Mouse (Mus musculus): ENCODE results near the gene Prss40. TPM values are rescaled to one million over a fixed set of nuclear protein-coding genes. Genes with fewer than 3 reads are reported as not detected.

Gene Prss40
- polyA plus RNA-seq, 2 experiments = not detected

- WGBS (ENCODE audit: insufficient replicate concordance) = 46% methylated on average over 4 of the region's 4 CpGs
- H3K9ac ChIP-seq (replicated peaks) = no peak overlapping the region
- no peak overlapping the region for H3K27ac ChIP-seq
- H3K36me3 ChIP-seq (replicated peaks; ENCODE audit: control insufficient read depth, insufficient read depth, low read depth) = no peaks in the 10 kb centered on the region
- DNase-seq (ENCODE audit: low read depth in 3 of 3, low spot score in 3 of 3) (no peak), ATAC-seq (ENCODE audit: insufficient read depth) (no peak)
- no peaks in the 10 kb centered on the region for H3K4me1 ChIP-seq (replicated peaks; ENCODE audit: control insufficient read depth in 2 of 2, insufficient read depth in 2 of 2, low read length in 1 of 2)
- H3K4me3 ChIP-seq (ENCODE audit: insufficient read depth in 1 of 2, low read depth in 2 of 2, low read length in 2 of 2) = no peak overlapping the region
- no peak overlapping the region for H3K4me2 ChIP-seq (ENCODE audit: low read depth)
- H3K9me3 ChIP-seq (ENCODE audit: control insufficient read depth, low read length) = no peaks in the 10 kb centered on the region
- no peak for TF ChIP-seq CTCF (IDR thresholded peaks at IDR 0.05; ENCODE audit: low read depth)
- no peak for TF ChIP-seq EP300 (IDR thresholded peaks at IDR 0.05; ENCODE audit: low read depth)
- peaks cover 2% of the 10 kb centered on the region; the same call in 1 of the 2 replicates for H3K27me3 ChIP-seq (ENCODE audit: control insufficient read depth, insufficient read depth, low read length)
These were observed 24.0 kb upstream of the Prss40 start for GRCm38 (mm10) chr1:34584736-34585135.

GRCm38 (mm10) chr1:34583821-34584263, 23.1 kb upstream of the Prss40 start:
- DNase-seq (ENCODE audit: low read depth in 3 of 3, low spot score in 3 of 3) (no peak), ATAC-seq (ENCODE audit: insufficient read depth) (no peak)
- no peak overlapping the region for H3K4me2 ChIP-seq (ENCODE audit: low read depth)
- H3K27ac ChIP-seq = no peak overlapping the region
- H3K9me3 ChIP-seq (ENCODE audit: control insufficient read depth, low read length) = no peaks in the 10 kb centered on the region
- no peak overlapping the region for H3K4me3 ChIP-seq (ENCODE audit: insufficient read depth in 1 of 2, low read depth in 2 of 2, low read length in 2 of 2)
- TF ChIP-seq EP300 (IDR thresholded peaks at IDR 0.05; ENCODE audit: low read depth) (no peak), CTCF (IDR thresholded peaks at IDR 0.05; ENCODE audit: low read depth) (peak; percentile 18; the same call in 1 of the 2 replicates)
- H3K9ac ChIP-seq (replicated peaks) = no peak overlapping the region
- no peaks in the 10 kb centered on the region for H3K4me1 ChIP-seq (replicated peaks; ENCODE audit: control insufficient read depth in 2 of 2, insufficient read depth in 2 of 2, low read length in 1 of 2)
- peaks cover 6% of the 10 kb centered on the region for H3K27me3 ChIP-seq (ENCODE audit: control insufficient read depth, insufficient read depth, low read length)
- 14% methylated on average over 4 of the region's 4 CpGs for WGBS (ENCODE audit: insufficient replicate concordance)
- H3K36me3 ChIP-seq (replicated peaks; ENCODE audit: control insufficient read depth, insufficient read depth, low read depth) = no peaks in the 10 kb centered on the region

- ATAC-seq (ENCODE audit: insufficient read depth) (no peak), DNase-seq (ENCODE audit: low read depth in 3 of 3, low spot score in 3 of 3) (no peak)
- H3K27ac ChIP-seq = no peak overlapping the region
- TF ChIP-seq CTCF (IDR thresholded peaks at IDR 0.05; ENCODE audit: low read depth) = no peak
- TF ChIP-seq EP300 (IDR thresholded peaks at IDR 0.05; ENCODE audit: low read depth) = no peak
- no peak overlapping the region for H3K9ac ChIP-seq (replicated peaks)
- no peaks in the 10 kb centered on the region for H3K9me3 ChIP-seq (ENCODE audit: control insufficient read depth, low read length)
- WGBS (ENCODE audit: insufficient replicate concordance) = 65% methylated on average over 6 of the region's 6 CpGs
- no peak overlapping the region for H3K4me2 ChIP-seq (ENCODE audit: low read depth)
- H3K4me1 ChIP-seq (replicated peaks; ENCODE audit: control insufficient read depth in 2 of 2, insufficient read depth in 2 of 2, low read length in 1 of 2) = no peaks in the 10 kb centered on the region
- H3K4me3 ChIP-seq (ENCODE audit: insufficient read depth in 1 of 2, low read depth in 2 of 2, low read length in 2 of 2) = no peak overlapping the region
- no peaks in the 10 kb centered on the region for H3K36me3 ChIP-seq (replicated peaks; ENCODE audit: control insufficient read depth, insufficient read depth, low read depth)
- peaks cover 8% of the 10 kb centered on the region for H3K27me3 ChIP-seq (ENCODE audit: control insufficient read depth, insufficient read depth, low read length)
These were observed 21.5 kb upstream of the Prss40 start for GRCm38 (mm10) chr1:34582218-34582617.

GRCm38 (mm10) chr1:34579782-34580356, 19.1 kb upstream of the Prss40 start:
- H3K27me3 ChIP-seq (ENCODE audit: control insufficient read depth, insufficient read depth, low read length) = peaks cover 8% of the 10 kb centered on the region
- H3K27ac ChIP-seq = no peak overlapping the region
- no peak overlapping the region for H3K9ac ChIP-seq (replicated peaks)
- H3K4me3 ChIP-seq (ENCODE audit: insufficient read depth in 1 of 2, low read depth in 2 of 2, low read length in 2 of 2) = no peak overlapping the region
- WGBS (ENCODE audit: insufficient replicate concordance) = 2% methylated on average over 18 of the region's 18 CpGs
- no peaks in the 10 kb centered on the region for H3K9me3 ChIP-seq (ENCODE audit: control insufficient read depth, low read length)
- no peak for DNase-seq (ENCODE audit: low read depth in 3 of 3, low spot score in 3 of 3)
- TF ChIP-seq CTCF (IDR thresholded peaks at IDR 0.05; ENCODE audit: low read depth) = no peak
- no peak for TF ChIP-seq EP300 (IDR thresholded peaks at IDR 0.05; ENCODE audit: low read depth)
- H3K36me3 ChIP-seq (replicated peaks; ENCODE audit: control insufficient read depth, insufficient read depth, low read depth) = no peaks in the 10 kb centered on the region
- no peak; the same call in 1 of the 2 replicates for ATAC-seq (ENCODE audit: insufficient read depth)
- H3K4me2 ChIP-seq (ENCODE audit: low read depth) = peak overlapping the region; percentile 46
- no peaks in the 10 kb centered on the region for H3K4me1 ChIP-seq (replicated peaks; ENCODE audit: control insufficient read depth in 2 of 2, insufficient read depth in 2 of 2, low read length in 1 of 2)

- ATAC-seq (ENCODE audit: insufficient read depth) (peak; percentile 21; the same call in 1 of the 2 replicates), DNase-seq (ENCODE audit: low read depth in 3 of 3, low spot score in 3 of 3) (peak in 2 of 3 experiments; percentile 20)
- H3K4me3 ChIP-seq (ENCODE audit: insufficient read depth in 1 of 2, low read depth in 2 of 2, low read length in 2 of 2) = no peak within 1 kb of the TSS
- 1% methylated on average over 53 of the region's 53 CpGs for WGBS (ENCODE audit: insufficient replicate concordance)
- H3K9me3 ChIP-seq (ENCODE audit: control insufficient read depth, low read length) = no peaks in the 10 kb centered on the region
- no peaks in the 10 kb centered on the region for H3K4me1 ChIP-seq (replicated peaks; ENCODE audit: control insufficient read depth in 2 of 2, insufficient read depth in 2 of 2, low read length in 1 of 2)
- H3K27ac ChIP-seq = no peak within 1 kb of the TSS
- peak within 1 kb of the TSS; percentile 46 for H3K4me2 ChIP-seq (ENCODE audit: low read depth)
- TF ChIP-seq CTCF (IDR thresholded peaks at IDR 0.05; ENCODE audit: low read depth) (no peak), EP300 (IDR thresholded peaks at IDR 0.05; ENCODE audit: low read depth) (no peak)
- no peak within 1 kb of the TSS for H3K9ac ChIP-seq (replicated peaks)
- H3K36me3 ChIP-seq (replicated peaks; ENCODE audit: control insufficient read depth, insufficient read depth, low read depth) = no peaks in the 10 kb centered on the region
- peaks cover 8% of the 10 kb centered on the region for H3K27me3 ChIP-seq (ENCODE audit: control insufficient read depth, insufficient read depth, low read length)
These were observed 18.4 kb upstream of the Prss40 start, which contains the start of gene Amer3 for GRCm38 (mm10) chr1:34578851-34579781. Gene Amer3 (plus strand): TSS chr1:34579657.
